Mouse (Mus musculus): ENCODE results near the gene Kctd12. TPM values are rescaled to one million over a fixed set of nuclear protein-coding genes. Genes with fewer than 3 reads are reported as not detected.

Gene Kctd12
- 10 to 100 TPM; 44.8 to 54.3 TPM for total RNA-seq (2021)
- long read RNA-seq, experiment 1, full-length matches to known transcripts = 5 of 6 reads
- long read RNA-seq, experiment 1, partial matches to known transcripts = 0 of 6 reads
- long read RNA-seq, experiment 1, other reads (novel, unspliced or antisense) = 1 of 6 reads
- long read RNA-seq, experiment 2, full-length matches to known transcripts = 5 of 6 reads
- long read RNA-seq, experiment 2, partial matches to known transcripts = 0 of 6 reads
- long read RNA-seq, experiment 2, other reads (novel, unspliced or antisense) = 1 of 6 reads

GRCm38 (mm10) chr14:102982627-102983540 is at the start of gene Kctd12:
Kctd12 (minus strand) TSS chr14:102982637.
- peak within 1 kb of the TSS; percentile 56 for H3K4me3 ChIP-seq
- peak within 1 kb of the TSS; percentile 95 for H3K27ac ChIP-seq
- intact Hi-C loops (cut with DNase I) = loop anchor here (5.0 to 10.0 kb wide), 5 partner anchors 101 to 801 kb away; no protein-coding TSS in a partner anchor
- TF ChIP-seq CTCF (IDR thresholded peaks at IDR 0.05) = peak; percentile 48
- DNase-seq (ENCODE audit: extremely low spot score in 1 of 2, low spot score in 2 of 2) = peak; percentile 72 to 75

- no peak for TF ChIP-seq CTCF (IDR thresholded peaks at IDR 0.05)
- Histone ChIP-seq H3K27ac (no peak overlapping the region), H3K4me3 (no peak overlapping the region)
- DNase-seq (ENCODE audit: extremely low spot score in 1 of 2, low spot score in 2 of 2) = no peak
- intact Hi-C loops (cut with DNase I) = no loop called here
These were observed 46.8 kb upstream of the Kctd12 start for GRCm38 (mm10) chr14:103029203-103029602.

GRCm38 (mm10) chr14:103020046-103020445 is 37.6 kb upstream of the Kctd12 start:
- no peak for DNase-seq (ENCODE audit: extremely low spot score in 1 of 2, low spot score in 2 of 2)
- intact Hi-C loops (cut with DNase I) = no loop called here

GRCm38 (mm10) chr14:103017009-103017408 is 34.6 kb upstream of the Kctd12 start:
- Histone ChIP-seq H3K27ac (no peak overlapping the region), H3K4me3 (no peak overlapping the region)
- DNase-seq (ENCODE audit: extremely low spot score in 1 of 2, low spot score in 2 of 2) = no peak
- intact Hi-C loops (cut with DNase I) = no loop called here
- no peak for TF ChIP-seq CTCF (IDR thresholded peaks at IDR 0.05)

More at GRCm38 (mm10) chr14:103020046-103020445, 37.6 kb upstream of the Kctd12 start:
- H3K4me3 ChIP-seq = no peak overlapping the region
- H3K27ac ChIP-seq = no peak overlapping the region
- TF ChIP-seq CTCF (IDR thresholded peaks at IDR 0.05) = no peak

GRCm38 (mm10) chr14:103012563-103013150 is 30.2 kb upstream of the Kctd12 start:
- peak; percentile 62 to 65 for DNase-seq (ENCODE audit: extremely low spot score in 1 of 2, low spot score in 2 of 2)
- H3K4me3 ChIP-seq = no peak overlapping the region
- TF ChIP-seq CTCF (IDR thresholded peaks at IDR 0.05) = peak; percentile 87
- no peak overlapping the region for H3K27ac ChIP-seq
- intact Hi-C loops (cut with DNase I) = loop anchor here (1.0 to 2.0 kb wide), 2 partner anchors 39 to 524 kb away; no protein-coding TSS in a partner anchor

- peak; percentile 74 for TF ChIP-seq CTCF (IDR thresholded peaks at IDR 0.05)
- intact Hi-C loops (cut with DNase I) = loop anchor here (1.0 to 2.0 kb wide), 2 partner anchors 40 to 525 kb away; no protein-coding TSS in a partner anchor
- H3K4me3 ChIP-seq = no peak overlapping the region; the same call in 1 of the 2 replicates
- peak; percentile 19 to 29 for DNase-seq (ENCODE audit: extremely low spot score in 1 of 2, low spot score in 2 of 2)
- no peak overlapping the region for H3K27ac ChIP-seq
These were observed 29.3 kb upstream of the Kctd12 start for GRCm38 (mm10) chr14:103011782-103012181.

GRCm38 (mm10) chr14:103007737-103008136 is 25.3 kb upstream of the Kctd12 start:
- intact Hi-C loops (cut with DNase I) = no loop called here
- H3K4me3 ChIP-seq = no peak overlapping the region
- DNase-seq (ENCODE audit: extremely low spot score in 1 of 2, low spot score in 2 of 2) = no peak
- no peak overlapping the region for H3K27ac ChIP-seq
- TF ChIP-seq CTCF (IDR thresholded peaks at IDR 0.05) = no peak

GRCm38 (mm10) chr14:102994662-102995561 is 12.5 kb upstream of the Kctd12 start:
- DNase-seq (ENCODE audit: extremely low spot score in 1 of 2, low spot score in 2 of 2) = peak; percentile 70 to 84
- intact Hi-C loops (cut with DNase I) = loop anchor here (5.0 kb wide), 3 partner anchors 478 to 1213 kb away; no protein-coding TSS in a partner anchor
- H3K4me3 ChIP-seq = no peak overlapping the region
- H3K27ac ChIP-seq = no peak overlapping the region
- peak; percentile 97 for TF ChIP-seq CTCF (IDR thresholded peaks at IDR 0.05)

- no peak for TF ChIP-seq CTCF (IDR thresholded peaks at IDR 0.05)
- DNase-seq (ENCODE audit: extremely low spot score in 1 of 2, low spot score in 2 of 2) = no peak
- intact Hi-C loops (cut with DNase I) = loop anchor here (5.0 kb wide), 3 partner anchors 473 to 1208 kb away; no protein-coding TSS in a partner anchor
- H3K27ac ChIP-seq = no peak overlapping the region
- no peak overlapping the region for H3K4me3 ChIP-seq
These were observed 8.3 kb upstream of the Kctd12 start for GRCm38 (mm10) chr14:102990765-102991164.

- no peak for DNase-seq (ENCODE audit: extremely low spot score in 1 of 2, low spot score in 2 of 2)
- H3K4me3 ChIP-seq = no peak overlapping the region
- no peak overlapping the region for H3K27ac ChIP-seq
- intact Hi-C loops (cut with DNase I) = loop anchor here (5.0 to 10.0 kb wide), 4 partner anchors 395 to 1208 kb away; no protein-coding TSS in a partner anchor
- no peak for TF ChIP-seq CTCF (IDR thresholded peaks at IDR 0.05)
These were observed 7.4 kb upstream of the Kctd12 start for GRCm38 (mm10) chr14:102989866-102990265.
